Mouse (Mus musculus) cerebellum, postnatal 25 days (tissue): ENCODE measurements at regions not wholly inside any gene's neighbourhood (a gene's known extent, or its start where the extent isn't known, plus 50 kb on each side); places are given as distances from the start of the nearest gene placed in this dataset.

Experiments used
- DNase-seq, 2 experiments: peaks; one replicate each; pipeline ENCODE4 v3.0.0; 2021; ENCODE audit warnings: mixed read lengths in 2 of 2

DNA sequence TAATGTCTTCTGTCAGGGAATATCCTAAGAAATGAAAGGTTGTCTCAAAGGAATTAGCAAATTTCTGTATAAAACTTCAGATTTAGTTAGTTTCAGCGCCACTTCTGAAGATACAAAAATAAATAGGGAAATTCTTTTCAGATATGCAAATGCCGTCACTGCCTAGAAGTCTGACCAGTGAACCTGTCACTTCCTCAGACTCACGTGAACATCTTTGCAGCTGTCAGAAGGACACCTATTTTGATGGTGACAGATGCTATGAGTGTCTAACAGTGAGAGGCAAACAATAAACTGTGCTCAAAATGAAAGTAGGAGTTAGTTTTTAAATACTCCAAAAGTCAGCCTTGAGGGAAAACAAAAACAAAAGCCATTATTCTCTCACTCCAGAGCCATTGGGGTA lies 57.5 kb upstream of the Igf1r start:
- no peak for DNase-seq

DNA sequence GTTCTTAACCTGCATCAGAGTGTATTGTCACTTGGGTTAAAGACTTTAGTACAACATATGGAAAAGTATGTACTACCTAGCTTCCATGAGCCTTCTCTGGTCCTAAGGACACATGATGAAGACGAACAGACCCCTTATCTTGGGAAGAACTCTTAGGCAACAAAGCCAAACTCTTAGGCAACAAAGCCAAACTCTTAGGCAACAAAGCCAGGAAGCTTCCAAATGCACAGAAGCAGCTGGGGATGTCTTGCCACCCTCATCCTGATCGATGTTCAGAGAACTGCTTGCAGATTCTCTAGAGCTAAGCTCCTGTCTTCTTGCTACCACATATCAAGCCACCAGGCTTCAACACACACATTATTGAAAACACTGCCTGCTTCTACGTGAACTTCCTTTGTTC lies 59.7 kb upstream of the Igf1r start:
- DNase-seq: no peak

DNA sequence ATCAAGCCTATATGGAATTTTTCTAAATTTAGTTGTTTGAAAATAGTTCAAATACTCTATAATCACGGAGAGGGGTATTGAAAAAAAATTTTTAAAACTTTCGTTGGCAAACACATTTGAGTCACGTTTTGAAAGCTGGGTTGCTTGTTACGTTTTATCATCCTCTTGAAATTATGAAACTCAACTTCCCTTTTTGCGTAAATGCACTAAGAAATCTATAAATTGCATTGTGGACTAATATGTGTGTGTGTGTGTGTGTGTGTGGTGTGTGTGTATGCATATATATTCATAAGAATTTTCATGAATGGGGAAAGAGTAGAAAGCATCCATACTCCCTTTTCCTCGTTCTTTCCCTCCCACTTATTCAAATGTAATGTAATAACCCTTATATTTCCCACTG lies 69.6 kb upstream of the Igf1r start:
- DNase-seq: no peak

DNA sequence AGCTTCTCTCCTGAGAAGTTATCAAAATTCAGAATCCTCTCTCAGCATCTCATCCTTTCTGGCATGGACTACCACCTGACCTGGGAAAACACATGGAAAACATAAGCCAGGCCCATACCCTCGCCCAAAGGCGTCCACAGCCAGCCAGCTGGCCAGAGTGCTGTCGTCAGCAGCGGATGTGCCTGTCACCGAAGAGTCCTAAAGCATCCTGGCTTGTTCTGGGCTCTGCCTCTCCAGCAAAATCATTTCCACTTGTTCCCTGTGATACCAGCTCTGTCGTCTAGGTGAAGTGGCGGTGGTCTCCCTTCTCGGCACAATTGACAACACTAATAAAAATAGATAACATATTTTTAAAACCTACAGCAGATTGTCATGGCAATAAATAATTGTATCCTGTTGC lies 70.0 kb upstream of the Igf1r start:
- no peak for DNase-seq

DNA sequence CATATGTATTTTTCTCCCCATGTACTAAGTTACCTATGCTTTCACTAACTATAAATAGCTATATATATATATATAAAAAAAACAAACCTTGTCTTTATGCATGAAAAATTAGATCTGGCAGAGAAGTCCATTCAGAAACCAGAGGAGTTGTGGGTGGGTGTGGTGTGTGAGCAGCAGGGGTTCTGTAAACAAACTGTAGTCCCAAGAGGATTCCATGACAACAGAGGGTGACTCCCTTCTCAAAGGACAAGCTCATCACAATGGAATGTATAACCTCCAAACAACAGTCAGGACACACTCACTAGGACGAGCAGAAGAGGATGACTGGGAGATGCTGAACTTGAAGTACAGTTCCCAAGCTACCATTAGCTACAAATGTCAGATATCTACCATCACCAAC lies 74.4 kb upstream of the Igf1r start:
- DNase-seq: no peak

DNA sequence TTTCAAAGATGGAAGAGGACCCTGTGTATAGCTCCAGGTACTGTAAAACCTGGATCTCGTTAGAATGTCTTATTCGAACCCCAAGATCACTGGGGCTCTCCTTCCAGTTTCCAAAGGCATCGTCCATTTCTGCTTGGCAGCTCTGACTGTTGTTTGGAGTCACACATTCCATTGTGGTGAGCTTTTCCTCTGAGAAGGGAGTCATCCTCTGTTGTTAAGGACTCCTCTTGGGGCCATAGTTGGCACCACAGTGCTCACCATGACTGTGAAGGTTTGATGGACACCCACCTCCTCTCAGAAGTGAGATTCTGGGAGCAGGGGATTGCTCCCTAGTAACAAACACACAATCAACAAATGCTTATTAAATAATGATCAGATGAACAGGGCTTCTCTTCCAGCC lies 75.0 kb upstream of the Igf1r start:
- DNase-seq: no peak

DNA sequence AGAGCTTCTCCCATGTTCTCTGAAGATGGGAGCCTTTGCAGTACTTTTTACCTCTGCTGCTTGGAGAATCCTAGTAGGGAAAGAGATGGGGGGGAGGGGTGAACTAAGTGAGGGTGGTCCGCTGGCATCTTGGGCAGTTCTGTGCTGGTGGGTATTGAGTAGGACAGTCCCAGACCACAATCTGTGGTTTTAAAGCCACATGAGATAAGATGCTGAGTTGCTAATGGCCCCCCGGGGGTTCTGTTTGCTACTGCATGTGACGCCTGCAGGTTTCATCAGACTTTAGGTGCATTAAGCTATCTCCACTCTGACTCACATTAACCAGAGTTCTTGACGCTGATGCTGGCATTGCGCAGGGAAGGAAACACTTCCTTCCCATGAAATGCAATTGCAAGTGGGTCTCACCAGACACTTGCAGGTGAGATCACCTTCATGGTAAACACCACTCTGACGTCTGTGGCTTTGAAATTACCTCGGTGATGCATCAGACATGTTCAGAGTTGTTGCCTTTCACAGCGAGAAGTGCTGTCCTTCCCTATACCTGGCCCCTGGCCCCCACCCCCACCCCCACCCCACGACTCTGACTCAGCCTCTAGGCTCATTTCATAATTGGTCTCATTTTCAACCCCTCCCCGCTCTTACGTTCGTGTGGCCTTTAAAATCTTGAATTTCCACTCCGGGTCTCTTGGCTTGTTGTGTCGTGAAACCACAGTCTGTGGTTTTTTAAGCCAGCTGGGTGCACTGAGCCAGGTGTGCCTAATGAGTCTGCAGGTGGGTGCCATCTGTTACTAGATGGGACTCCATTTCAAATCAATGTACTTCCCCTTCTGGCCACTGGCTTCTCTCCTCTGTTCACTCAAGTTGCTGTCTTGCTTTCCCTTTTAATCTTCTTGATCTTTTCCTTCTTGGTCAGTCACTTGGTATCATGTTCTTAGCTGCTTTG lies 94.8 kb upstream of the Synm start:
- no peak for DNase-seq

DNA sequence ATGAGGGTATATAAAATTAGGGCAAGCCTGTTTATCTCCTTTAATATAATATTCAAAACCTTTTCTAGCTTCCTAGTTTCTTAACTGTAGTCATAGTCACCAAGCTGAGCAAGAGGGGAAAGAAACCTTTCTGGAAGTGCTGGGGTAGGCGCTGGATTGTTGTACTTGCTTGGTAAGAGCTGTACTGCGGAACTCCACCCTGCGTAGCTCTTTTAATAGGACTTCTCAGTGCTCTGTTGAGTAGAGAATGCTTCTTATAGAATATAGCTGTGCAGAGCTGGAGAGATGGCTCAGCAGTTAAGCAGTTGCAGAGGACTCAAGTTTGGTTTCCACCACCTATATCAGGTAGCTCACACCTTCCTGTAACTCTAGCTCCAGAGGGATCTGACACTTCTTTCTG lies 93.3 kb upstream of the Synm start:
- DNase-seq: no peak

DNA sequence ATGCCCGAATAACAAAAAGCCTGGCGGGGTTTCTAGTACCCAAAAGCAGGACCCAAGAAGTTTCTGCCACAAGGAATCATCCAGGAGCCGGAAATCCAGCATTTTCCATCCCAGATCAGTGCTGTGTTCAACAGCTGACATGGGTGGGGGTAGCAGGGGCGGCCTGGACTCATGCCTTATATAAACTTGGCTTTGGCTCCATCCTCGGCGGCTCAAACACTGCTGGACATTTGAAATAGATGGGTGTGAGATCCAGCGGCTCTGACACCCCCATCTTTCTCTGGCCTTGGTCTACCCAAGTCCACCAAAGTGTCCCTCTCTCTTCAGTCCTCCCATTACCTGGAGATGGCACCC lies 89.9 kb upstream of the Synm start:
- no peak for DNase-seq

DNA sequence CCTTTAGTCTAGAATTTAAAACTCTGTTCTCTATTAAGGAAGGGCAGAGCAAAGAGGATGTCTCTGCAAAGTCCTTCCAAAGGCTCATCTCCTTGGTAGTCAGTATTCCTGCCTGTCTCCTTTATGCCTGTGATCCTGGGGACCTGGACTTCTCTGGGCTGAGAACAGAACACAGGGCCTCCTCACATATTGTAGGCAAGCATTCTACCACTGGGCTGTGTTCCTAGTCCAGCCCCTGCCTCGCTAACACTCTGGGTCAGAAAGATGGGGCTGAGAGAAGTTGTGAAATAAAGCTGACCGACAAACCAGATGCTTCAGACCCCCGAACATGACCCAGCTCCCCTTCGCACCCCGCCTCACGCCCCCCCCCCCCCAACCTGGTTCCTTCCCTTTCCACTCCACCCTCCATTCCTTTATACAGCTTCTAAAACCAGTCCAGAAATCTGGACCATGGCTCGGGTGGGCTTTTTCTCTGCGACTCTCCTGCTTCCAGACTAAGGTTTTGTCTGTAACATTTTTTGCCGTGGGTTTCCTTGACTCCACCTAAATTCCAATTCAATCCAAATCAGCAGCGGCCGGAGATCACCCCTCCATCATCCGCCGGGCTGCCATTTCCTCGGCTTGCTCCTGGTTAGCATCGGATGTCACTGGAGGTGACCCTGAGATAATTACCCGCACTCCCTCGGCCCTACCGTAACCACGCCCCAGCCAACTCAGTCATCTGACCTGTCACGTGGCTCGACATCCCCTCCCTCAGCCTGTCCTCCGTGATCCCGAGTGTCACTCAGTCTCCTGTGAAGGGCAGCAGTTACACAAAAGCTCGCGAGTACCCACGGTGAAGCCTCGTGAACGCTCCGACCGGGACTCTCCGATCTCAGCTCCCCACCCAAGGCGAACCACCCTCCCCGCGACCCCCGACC lies 89.3 kb upstream of the Synm start:
- peak; percentile 63 to 81 for DNase-seq

DNA sequence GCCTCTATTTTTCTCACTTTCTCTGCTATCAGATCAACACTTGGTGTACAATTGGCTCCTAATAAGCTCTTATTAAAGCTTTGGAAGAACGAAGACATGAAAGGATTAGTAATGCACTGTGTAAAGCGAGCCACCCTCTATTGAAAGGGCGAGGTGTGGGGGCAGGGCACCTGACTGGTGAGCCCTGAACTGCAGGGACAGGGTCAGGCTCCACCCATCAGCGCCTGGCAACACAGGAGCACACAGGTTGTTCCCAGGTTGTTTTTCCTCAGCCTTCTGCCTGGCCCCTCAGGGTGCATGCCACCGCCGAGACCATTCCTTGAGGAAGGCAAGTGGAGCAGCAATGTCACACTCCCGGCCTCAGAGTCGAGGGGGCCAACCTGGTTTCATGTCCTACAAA lies 87.3 kb upstream of the Synm start:
- DNase-seq: no peak

DNA sequence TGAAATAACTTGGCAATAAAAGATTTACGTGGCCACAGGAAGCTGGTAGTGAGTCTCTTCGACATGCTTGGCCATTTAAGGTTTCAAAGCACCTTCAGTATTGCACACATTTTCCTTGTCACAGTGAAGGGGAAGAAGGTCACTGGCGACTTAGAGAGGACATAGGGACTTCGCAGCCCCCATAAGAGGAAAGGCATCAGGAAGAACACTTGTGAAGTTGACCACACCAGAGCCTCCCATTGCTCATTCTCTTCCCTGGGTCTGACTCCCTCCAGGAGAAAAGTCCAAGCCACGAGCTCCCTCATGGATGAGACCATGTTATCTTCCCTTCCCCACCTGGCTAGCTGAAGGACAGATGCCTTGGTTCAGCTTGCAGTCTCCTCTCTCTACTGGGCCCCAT lies 77.4 kb upstream of the Synm start:
- DNase-seq: no peak

DNA sequence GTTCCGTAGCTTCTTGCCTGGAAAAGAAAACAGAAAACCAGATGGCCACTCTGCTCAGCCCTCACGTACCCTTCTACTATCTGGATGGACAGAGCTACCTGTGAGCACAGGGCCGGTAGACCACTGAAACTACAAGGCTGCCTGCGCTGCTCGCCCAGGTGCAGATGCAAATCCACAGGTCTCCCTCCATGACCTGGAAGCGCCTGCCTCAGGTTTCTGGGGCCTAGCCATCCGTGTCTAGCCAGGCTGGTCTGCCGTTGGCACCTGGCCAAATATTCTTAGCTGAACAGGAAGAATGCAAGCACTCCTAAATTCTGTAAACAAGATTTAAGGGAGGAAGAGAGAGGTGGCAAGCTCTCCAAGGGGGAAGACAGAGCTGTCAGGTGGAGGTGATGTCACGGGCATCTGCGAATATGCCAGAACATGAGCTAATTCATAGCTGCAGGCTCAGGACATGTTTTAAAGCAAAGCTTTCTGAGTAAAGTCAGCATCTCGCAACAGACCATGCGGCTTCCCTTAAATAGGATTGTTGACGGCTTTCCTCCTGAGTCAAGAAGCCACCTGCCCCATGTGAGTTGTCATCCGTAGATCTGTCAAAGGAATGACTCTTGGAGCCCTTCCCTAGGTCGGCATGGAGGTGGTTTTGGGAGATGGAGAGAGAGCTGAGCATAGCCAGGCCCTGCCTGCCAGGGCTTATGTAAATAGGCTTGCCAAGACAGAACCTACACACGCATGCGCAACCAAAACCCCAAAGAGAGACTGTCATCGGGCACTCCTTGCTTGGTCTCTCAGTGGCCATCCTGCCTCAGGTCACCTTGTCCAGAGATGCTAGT lies 76.8 kb upstream of the Synm start:
- peak in 1 of 2 experiments; percentile 24 for DNase-seq

DNA sequence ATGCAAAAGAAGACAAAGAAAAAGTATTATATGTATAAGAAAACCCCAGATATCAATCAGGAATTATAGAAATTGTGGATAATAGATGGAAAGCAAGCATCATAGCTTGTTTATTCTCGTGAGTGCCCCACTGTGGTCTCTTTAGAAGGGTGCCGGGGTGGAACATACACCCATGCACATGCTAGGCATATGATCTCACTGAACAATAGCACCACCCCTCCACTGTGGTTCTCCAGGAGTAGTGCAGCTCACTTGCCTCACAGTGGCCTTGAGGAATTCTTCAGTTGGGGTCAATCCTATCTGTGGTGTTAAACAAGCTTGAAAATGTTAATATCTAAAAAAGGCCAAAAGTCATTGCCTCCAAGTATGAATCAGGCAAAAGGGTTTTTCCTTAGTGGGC lies 72.2 kb upstream of the Synm start:
- no peak for DNase-seq

DNA sequence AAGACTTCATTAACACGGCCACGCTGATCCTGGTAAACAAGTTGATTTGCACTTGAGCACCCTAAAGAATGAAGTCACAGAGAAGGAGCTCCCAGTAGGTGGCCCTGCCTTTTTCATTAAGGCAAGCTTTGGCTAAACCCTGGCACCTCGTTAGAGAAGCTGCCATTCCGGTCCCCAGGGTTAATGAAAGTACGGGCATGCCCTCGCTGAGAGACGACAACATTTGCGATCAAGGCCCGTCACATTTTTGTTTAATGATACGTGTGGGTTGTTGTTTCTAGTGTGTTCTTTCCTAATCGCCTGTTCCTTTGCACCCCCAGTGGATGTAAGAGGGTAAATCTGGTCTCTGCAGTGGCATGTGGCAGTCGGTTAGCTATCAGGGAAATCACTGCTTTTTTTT lies 67.8 kb upstream of the Synm start:
- no peak for DNase-seq

DNA sequence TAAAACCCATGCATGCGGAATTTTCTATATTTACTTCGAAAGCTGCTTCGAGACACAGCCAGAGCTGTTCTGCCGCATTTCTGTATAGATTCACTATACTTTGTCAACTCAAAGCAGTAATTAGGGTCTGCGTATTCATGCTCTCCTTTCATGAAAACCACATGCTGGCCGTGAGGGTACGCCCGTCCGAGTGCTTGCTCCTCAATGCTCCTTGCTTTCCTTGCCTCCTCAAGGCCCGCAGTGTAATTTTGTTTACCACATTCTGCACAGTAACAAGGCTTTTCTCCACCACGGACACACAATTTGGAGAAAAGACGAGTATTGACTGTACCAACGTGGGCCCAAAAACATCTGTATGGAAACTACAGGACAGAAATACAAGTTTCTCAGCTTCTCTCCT lies 67.4 kb upstream of the Synm start:
- DNase-seq: no peak

DNA sequence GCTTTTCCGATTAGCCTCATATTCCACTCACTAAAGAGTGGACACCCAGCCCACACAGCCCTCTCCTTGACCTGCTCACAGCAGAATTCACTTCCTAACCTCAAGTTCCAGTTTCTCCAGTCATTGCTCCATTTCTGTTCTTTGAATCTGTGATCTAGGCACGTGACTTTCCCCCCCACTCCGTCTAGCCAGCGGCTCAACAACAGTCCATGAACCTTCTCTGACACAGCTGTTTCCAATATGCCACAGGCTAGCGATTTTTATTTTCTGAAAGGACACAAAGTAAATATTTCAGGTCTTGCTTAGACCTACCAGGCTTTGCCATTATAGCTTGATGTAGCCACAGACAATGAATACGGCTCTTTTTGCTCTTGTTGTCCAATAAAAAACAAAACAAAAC lies 66.8 kb upstream of the Synm start:
- DNase-seq: no peak

DNA sequence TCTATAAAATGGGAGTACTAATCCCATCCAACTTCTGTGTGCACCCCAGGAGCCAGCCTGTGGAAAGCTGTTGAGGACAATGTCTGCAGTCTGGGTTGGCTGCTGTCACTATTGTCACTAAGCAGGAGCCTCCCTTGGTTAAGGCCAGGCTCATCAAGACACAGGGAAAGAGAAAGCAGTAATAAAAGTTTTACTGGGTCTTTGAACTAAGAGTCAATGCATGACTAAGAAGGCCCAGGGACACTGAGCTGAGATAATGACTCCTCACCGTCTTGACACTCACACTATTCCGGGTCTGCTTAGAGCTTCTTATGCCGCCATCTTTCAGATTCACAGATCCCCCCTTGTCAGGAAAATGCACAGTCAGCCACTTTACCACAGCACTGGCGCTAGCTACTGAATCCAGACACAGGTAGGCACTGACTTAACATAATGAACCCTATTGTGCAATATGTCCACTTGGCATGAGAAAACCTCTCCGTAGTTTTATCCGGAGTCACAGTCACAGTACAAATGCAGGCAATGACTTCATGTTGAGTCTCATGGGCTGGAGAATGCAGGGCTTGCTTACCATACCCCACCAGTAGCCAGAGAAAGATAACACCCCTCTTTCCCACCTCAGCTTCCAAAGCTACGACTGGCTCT lies 66.2 kb upstream of the Synm start:
- no peak for DNase-seq

DNA sequence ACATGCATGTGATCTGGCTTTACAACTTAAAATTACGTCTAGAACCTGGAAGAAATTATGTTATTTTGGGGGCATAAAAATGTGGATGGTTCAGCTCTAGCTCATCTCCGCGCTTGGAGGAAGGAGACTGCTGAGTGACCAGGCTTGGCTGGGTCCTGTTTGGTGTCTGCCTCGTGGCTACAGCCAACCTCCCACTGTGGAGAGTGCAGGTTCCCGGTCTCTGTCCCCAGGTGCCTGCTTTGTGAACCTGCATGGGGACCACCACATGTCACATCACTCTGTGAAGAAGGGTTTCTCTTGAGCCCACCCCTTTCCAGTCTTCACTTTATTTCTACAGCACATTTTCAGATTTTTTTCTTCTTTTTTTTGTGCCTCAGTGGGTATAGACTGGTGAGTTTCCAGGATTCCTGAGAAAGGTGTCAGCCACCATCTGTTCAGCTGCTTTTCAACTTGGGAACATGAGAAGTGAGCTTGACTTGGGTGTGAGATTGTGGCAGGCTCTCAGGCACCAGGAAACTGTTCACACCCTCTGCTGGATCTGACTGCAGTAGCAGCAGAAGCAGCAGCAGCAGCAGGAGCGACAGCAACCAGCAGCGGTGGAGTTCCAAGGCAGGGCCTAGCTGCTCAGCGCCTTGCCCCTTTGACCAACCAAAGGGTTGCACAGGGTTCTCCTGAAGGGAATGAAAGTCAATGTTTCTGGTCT lies 64.6 kb upstream of the Synm start:
- peak in 1 of 2 experiments; percentile 29 for DNase-seq

DNA sequence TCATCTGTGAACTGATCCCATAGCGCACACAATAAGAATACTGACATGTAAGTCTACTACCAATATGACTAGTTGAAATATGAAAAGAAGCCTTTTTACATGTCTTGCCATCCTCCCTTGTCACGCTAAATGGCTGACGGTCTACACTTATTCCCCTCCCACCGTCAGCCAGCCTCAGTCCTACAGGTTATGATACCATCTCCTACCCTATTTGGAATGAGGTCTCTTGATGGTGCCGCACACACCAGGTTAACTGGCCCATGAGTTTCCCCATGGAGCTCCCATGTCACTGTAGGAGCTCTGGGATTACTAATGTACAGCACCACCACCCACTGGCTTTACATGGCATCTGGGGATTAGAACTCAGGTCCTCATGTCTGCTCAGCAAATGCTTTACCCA lies 60.0 kb upstream of the Synm start:
- DNase-seq: no peak

DNA sequence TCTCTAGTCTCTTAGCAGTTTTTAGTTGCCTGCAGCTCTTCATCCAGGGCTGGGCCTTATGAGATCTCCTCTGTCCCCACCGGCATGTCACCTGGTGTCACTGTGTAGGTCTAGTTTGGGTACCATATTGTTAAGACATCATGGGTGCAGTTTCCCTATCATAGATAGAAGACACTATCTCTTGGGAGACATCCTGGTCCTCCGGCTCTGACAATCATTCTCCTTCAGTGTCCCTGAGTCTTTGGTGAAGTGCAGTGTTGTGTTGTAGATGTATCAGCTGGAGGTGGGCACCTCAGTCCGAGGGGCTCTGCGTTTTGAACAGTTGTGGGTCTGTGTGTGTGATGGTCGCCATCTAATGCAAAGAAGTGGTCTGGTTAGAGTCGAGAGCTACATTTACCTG lies 58.0 kb upstream of the Synm start:
- no peak for DNase-seq

DNA sequence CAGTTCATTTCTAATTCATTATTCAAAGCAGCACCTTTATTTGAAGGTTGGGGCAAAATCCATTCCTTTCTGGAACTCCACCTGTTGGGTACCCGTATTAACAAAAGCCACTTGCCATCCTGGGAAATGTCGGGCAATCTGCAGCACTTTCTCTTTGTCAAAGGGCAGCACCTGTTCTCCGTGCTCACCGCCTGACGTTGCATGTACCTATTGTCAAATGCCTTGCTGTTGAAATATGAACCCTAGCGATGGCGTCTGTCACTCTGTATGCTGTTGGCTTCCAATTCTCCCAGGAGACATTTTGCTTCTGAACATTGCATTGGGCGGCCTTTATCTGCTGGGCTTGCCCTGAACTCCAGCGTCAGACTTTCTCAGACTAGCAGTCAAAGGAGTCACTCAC lies 55.3 kb upstream of the Synm start:
- no peak for DNase-seq
